Mouse (Mus musculus): ENCODE measurements at regions not wholly inside any gene's neighbourhood (a gene's known extent, or its start where the extent isn't known, plus 50 kb on each side); places are given as distances from the start of the nearest gene placed in this dataset.
A peak's percentile ranks its signal among the peaks of the same experiment; 100 is the strongest.
"Not testable (repeated sequence)": the region's sequence is repeated elsewhere in the genome, so short reads cannot be mapped to it uniquely, and the experiment has no call there.

DNA sequence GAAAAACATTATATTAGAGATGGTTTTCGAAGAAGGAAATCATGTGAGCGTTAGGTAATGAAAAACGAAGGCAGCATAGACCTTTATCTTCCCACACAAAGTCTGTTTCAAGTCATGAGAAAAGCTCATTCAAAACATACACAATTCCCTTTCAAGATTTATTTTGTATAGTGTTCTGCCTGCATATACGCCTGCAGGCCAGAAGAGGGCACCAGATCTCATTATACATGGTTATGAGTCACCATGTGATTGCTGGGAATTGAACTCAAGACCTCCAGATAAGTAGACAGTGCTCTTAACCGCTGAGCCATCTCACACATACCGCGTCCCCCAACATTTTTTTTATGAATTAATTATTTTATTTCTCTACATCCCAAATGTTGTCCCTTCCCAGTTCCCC is 578.3 kb upstream of the Ccdc54 start:
- DNase-seq (ENCODE audit: low spot score) = no peak

DNA sequence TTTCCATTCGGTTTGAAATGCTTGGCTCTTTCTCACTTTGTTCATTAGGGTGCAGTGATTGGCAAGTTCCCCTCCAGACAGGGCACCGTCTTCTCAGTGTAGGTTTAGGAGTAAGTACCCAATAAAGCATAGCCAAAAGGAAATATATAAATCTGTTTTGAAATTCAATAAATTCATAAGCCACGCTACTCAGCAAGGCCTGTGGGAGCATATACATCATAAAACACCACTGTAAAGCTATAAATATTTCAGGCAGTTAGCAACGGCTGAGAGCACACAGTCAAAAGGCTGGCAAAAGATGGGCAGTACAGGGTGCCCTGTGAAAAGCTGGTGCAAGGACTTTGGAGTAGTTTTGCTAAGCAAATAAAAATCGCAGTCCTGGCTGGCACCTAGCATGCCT is 569.8 kb upstream of the Ccdc54 start:
- DNase-seq (ENCODE audit: low spot score) = no peak

DNA sequence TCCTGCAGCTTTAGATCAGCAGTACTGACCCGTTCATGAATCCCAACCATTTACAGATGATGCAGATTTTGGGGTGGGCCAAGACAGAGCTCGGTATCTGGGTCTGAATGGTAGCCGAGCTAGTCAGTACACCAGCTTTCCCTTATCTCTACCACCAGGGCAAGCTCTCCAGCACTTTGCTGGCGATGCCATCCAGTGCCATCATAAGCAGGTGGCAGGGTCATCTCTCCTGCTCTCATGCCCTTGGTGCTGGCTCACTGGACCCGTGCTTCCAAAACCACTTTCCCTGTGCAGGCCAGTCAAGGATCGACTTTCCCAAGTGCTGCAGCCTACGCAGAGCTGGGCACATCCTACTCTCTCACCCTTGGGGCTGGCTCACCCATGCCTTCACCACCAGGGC is 547.6 kb upstream of the Ccdc54 start:
- no peak for DNase-seq (ENCODE audit: low spot score)

DNA sequence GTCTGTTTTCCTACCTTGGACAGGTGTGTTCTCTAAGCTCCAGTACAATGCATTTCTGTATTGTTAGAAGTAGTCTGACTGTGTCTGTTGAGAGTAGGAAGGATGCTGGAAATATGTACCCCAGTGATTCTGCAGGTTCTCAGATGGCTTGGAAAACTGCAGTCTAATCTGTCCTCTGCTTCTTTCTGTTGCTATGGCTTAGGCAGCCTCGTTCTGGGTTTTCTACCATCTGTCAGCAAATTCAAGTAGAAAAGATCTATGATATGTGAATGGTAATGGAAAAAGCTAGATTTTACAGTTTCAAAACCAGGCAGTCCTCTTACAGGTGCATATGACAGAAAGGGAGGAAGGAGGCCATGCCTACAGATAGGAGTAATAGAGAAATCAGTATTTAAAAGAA is 528.9 kb upstream of the Ccdc54 start:
- no peak for DNase-seq (ENCODE audit: low spot score)

DNA sequence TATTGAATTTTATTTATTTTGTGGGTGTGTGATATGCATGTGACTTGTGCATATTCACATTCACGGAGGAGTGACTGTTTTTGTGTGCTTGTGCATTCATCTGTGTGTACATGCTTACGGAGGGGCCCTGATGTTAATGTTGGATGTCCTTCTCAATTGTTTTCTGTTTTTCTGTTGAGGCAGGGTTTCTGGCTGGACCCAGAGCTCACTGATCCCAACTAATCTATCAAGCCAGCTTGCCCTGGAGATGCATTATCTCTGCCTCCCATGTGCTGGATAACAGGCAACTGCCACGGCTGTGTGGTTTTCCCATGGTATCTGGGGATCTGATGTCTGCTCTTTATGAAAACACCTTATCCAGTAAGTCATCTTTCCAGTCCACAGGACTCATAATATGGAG is 527.4 kb upstream of the Ccdc54 start:
- DNase-seq (ENCODE audit: low spot score) = peak; percentile 4

DNA sequence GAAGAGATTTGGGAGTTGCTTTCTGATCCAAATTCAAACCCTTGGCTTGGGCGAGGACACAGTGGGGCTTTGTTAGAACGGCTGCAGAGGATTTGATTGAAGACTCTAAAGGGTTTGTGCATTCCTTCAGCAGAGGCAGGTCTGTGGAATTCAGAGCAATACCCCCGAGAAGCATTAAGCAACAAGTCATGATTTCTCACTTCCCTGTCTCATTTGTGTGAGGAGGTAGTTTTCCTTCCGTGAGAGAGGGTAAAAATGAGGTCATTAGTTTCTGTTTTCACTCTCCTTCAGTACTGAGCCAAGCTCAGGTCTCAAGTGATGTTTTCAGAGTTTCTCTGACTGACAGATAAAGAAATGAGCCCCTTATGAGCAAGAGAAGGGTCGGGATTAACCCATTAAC is 526.9 kb upstream of the Ccdc54 start:
- no peak for DNase-seq (ENCODE audit: low spot score)

DNA sequence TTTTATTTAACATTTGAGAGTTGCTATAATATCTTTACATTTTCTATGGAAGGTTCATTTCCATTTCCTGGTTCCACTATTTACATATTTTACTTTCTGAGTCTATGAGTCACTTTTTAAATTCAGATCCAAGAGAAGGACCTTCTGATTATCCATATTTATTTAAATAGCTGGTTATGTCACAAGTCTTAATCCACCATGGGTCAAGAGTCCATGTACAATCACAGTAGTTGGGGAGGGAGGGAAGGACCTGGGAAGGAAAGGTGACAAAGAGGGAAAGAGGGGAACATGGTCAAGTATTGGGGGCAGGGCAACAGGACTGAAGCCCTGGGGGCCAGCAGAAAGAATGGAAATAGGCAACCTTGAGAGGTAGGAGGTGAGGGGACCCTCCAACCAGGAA is 518.9 kb upstream of the Ccdc54 start:
- no peak for DNase-seq (ENCODE audit: low spot score)

DNA sequence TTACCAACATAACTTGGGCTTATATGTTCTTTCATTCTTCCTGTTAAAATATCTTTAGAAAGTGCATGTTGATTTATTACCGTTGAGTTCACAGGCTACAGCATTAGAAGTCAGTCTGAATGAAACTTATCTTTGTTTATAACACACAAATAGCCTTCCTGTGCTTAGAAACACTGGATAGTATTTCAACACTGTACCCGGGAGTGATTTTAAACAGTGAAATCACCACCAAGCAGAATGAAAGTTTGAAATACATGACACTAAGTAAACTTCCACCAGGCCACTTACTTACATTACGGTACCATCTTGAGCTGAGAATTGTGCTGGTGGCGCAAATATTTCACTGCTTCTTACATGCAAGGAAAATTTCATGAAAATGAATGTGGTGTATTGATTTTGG is 516.5 kb upstream of the Ccdc54 start:
- DNase-seq (ENCODE audit: low spot score) = no peak

DNA sequence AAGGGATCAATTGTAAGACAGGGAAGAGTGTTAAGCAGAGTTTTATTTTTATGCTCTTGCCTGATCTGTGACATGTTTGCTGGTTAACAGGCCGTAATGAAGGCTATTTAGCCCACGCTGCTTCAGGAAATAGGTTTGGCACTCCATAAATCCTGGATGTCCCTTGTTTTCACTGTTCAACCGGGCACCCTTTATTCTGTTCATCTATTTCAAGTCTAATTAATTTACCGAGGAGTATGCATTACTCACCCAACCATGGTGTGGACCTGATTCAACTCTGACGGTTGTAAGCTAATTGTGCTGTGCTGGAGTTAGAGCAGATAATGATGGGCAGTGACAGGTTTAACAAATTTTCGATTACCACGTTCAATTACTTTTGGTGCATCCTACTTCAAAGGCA is 495.6 kb upstream of the Ccdc54 start:
- DNase-seq (ENCODE audit: low spot score) = no peak

DNA sequence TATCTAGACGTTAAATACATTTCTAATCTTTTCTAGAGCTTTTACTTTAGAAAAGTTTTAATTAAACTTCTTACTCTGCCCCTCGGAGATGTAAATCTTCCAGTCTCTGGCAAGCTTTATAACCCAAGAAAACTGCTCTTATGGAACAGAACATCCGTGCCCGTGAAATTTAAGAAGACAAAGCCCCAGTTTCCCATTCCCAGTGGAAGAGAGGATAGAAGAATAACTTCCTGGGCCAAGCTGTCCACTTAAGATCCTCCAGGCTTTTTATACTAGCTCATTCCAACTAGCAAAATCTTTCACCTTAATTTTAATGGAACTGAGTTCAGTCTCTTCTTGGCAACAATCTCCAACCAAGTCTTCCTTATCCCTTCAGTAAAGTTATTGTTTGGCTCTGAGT is 489.2 kb upstream of the Ccdc54 start:
- no peak for DNase-seq (ENCODE audit: low spot score)

DNA sequence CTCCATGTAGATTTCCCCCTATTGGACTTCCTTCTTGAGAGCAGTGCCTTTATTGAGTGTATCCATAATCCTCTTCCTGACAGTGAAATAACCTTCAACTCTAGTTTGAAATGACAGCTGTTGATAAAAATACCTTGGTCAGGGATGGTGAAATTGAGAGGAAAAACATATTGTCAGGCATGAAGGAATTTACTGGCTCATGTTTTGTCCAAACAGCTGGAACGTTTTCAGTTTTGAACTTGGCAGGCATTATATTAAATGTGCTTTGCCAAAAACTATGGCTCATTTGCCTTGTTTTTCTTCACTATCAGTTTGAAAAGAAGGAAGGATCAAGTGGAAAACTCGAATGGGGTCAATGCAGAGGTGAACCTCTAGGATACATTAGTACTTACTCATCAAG is 457.7 kb upstream of the Ccdc54 start:
- DNase-seq (ENCODE audit: low spot score) = no peak

DNA sequence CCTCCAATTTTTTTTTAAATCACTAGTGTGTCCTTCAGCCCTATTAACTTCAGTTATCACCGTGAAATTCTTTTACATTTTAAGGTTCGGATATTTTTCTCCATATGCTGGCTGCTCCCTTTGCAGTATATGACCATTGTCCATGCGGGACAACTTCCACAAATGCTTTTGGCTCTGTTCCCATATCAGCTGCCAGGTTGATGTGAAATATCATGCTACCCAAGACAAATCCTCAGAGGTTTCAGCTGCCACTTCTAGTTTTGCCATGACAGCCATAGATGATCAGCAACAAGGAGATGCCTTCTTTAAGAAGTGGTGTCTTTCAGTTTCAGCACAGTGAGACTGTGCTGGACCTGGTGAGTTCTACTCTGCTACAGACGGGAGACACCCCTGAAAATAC is 457.2 kb upstream of the Ccdc54 start:
- DNase-seq (ENCODE audit: low spot score) = no peak

DNA sequence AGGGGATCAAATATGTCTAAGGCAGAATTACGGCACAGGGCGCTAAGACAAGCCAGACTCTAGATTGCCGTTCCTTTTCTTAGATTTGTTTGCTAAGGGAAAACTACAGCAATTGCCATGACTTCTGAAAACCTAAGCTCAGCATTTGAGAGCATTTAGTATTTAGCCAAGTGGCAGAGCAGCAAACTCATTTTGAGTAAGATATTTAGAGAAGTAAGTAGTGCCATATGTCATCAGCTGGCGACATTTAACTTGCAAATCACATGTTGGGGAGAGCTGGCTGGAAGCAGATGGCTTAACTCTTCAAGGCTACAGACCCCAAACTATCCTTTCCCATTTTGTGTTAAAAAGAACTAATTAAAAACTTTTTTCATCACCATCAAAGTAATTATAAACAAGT is 450.4 kb upstream of the Ccdc54 start:
- DNase-seq (ENCODE audit: low spot score) = no peak

DNA sequence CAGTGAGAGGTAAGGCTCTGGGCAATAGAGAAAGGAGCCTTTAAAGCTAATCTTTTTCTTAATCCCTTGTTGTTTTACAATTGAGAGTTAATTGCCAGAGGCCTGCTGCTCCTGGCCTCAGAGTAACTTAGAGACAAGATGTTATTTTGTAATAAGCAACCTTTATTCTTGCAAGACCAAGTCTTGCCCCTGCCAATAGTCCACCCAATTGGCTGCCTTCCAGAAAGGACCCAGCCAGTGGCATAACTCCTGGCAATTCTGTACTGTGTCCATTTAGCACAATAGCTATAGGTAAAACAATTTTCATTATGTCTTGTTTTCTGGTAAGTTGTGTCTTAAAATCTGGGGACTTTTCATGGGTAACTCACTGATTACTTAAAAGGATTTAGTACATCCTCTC is 411.9 kb upstream of the Ccdc54 start:
- no peak for DNase-seq (ENCODE audit: low spot score)

DNA sequence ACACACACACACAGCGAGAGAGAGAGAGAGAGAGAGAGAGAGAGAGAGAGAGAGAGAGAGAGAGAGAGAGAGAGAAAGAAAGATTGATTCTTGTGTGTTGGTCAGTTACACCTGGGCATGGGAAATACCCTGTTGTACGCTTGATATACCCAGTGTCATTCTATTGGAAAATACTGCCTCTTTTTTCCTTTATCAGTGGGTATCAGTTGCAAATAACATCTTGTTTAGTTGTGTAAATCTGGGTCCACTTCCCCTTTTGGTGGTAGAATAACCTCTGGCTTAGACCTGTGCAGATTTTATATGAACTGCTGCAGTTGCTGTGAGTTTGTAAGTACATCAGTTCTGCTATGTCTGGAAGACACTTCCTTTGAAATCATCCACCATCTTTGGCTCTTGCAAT is 373.4 kb upstream of the Ccdc54 start:
- DNase-seq (ENCODE audit: low spot score) = no peak

DNA sequence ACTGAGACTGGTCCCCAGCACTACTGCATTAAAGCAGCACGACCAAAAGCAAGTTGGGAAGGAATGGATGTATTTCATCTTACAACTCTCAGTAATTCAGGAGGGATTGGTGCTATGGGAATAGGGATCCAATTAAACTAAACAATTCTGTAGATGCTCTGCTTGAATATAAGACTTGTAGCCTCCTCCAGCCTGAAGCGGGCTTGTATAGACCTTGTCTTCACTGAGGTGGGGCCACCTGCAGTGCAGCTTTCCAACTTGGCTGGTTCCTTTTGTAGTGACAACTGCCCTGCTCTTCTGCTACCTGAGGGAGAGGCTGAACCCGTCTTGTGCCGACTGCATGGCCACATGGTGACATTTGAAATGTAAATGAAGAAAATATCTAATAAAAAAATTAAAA is 353.1 kb upstream of the Ccdc54 start:
- DNase-seq (ENCODE audit: low spot score) = no peak

DNA sequence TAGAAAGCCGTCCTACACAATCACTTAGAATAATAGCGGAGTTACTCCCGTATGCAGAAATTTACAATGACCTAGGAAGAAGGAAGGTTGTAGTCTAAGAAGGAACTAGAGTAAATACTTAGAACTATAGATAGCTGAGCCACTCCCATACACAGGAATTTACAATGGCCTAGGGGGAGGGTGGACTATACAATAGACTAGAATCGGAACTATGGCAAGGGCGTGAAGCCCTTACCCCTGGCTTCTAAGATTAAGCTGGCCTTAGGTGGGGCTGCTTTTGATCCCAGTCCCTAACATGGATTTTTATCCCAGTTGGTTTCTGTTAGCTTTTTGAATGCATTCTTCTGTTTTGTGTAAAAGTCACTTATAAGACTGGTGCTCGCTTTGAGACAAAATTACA is 352.6 kb upstream of the Ccdc54 start:
- DNase-seq (ENCODE audit: low spot score) = not testable (repeated sequence)

DNA sequence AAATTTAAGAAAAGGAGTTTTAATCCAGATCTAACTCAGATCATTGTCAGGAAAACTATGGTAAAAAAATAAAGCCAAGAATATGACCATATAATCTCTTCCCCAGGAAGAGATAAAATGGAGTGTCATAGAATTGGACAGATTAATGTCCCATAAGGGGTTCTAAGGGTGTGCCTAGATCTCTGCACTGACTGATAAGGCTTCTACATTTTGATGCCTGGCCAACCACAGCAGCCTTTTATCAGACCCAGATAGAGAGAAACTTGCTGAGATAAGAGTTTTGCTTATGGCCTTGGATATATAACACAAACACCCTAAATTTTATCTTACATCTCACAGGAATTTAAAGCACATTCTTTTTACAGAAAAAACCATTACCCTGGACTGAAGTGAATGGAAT is 351.3 kb upstream of the Ccdc54 start:
- DNase-seq (ENCODE audit: low spot score) = no peak

DNA sequence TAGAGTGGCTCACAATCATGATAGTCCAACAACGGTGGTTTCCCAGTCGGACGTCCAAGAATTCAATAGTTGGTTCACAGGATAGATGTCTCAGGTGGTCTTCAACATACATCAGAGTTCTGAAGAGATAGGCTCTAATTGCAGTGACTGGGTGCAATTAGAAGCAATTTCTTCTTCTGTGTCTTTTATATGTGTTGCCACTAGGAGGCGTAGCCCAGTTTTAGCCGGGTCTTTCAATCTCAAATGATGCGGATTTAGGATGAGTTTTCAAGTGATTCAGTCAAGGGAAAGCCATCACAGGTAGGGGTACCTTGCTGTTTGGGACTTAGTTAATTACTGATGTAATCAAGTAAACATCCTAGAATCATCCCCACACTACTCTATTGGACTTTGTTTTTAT is 348.4 kb upstream of the Ccdc54 start:
- no peak for DNase-seq (ENCODE audit: low spot score)

DNA sequence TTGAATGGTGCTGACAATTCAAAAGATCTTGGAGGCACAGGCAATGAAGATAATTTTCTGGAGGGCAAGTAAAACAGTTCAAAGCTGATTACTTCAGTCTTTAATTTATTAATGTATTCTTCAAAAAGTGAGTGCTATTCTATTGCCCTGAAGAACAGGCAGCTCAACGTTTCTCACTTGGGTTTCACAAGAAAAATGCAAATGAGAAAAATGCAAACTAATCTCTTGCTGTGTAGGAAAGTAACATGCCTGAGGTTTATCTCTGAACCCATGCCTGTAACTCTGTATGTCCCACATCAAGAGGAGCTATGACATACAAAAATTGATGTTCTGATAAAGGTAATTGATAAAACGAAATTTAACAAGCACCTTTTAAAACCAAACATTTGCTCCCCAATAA is 316.8 kb upstream of the Ccdc54 start:
- no peak for DNase-seq (ENCODE audit: low spot score)

DNA sequence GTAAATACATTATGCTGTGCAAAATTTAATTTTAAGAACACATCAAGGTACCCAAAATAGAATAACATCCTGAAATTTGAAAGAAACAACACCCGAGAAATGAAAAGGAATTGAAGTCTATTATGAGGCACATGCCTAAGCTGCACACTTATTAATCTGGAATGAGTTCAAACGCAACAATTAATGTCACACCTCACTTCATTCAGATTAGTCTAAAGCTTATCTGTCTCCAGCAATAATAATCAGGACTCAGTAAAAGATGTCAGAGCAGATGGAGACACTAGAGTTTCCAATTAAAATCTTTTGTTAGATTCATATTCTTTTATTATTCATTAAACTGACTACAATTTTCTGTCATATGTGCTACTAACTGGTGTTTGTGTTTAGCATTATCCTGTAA is 308.2 kb upstream of the Ccdc54 start:
- no peak for DNase-seq (ENCODE audit: low spot score)

DNA sequence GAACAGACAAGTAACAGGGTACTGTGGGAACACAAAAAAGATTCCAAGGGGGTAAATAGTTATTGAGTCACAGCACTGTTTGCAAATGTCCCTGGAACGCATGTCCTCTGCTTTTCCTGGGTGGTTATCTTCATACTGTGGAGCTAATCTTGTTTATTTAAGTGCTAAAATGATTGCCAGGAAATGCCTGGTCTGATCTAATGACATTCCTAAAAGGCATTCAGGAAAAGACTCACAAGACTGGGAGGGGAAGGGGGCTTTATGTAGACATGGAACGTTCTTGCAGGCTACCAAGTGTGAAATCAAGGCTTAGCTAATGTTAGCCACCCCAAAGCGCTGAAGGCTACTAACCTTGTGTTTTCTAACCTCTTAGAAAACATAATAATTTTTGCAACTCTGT is 287.0 kb upstream of the Ccdc54 start:
- DNase-seq (ENCODE audit: low spot score) = no peak

DNA sequence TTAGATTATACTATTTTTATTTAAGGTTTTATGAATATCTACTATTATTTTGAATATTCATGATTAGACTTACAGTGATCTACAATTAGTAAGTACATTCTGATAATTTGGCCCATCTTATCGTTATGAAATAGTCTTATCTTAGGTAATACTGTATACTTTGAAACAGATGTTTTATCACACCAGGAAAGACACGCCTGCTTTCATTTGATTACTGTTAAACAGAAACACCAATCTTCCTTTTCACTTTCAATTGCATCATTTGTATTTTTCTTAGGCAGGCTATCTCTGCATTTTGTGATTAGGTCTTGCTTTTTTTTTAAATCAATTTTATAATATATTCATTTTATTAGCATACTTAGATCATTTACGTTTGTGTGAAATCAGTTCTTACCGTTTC is 280.4 kb upstream of the Ccdc54 start:
- no peak for DNase-seq (ENCODE audit: low spot score)

DNA sequence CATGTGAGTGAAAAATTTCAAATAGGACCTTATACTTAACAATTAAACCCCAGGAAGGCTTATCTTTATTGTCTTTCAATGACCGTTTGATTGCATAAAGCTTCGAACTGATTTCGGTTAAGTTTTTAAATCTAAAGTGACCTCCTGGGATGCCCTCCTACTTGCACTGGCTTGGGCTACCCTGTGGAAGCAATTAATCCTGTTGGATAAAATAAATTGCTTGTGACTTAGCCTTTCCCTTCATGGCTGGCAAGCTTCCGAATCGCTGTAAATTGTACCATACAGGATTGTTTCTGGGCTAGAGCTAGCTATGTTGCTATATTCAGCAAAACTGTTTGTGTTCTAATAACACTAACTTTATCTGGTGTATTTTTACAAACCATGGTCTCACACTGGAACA is 272.6 kb upstream of the Ccdc54 start:
- DNase-seq (ENCODE audit: low spot score) = no peak

DNA sequence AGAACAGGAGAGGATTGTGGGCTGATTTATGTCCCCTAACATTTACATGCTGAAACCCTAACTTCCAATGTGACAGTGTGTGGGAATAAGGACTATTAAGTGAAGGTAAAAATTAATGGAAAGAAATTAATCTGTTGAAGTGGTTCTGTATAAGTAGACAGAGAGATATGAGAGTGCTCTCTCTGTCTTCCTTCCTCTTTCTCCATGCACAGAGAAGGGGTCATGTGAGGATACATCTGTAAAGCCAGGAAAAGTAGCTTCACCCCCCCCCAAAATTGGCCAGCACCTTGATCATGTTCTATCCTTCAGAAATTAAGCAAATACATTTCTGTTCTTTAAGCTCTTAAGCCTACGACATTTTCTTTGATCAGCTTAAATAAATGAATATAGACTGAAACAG is 268.6 kb upstream of the Ccdc54 start:
- DNase-seq (ENCODE audit: low spot score) = no peak

DNA sequence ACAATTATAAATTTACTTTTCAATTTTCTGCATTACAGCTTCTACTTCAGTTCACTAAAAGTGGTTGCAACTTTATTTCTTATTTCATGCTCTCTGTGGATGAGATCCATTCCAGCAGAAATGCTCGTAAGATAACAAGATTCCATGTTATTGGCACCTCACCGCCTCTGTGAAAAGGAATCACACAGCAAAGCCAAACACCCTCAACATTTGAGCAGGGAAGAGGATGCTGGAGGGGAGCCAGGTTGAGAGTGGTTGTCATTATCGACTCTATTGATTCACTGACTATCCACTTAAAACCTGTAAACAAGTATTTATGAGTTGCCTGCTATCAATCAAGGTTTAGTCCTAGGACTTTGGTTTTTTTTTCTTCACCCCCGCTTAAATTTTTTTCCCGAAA is 261.1 kb upstream of the Ccdc54 start:
- no peak for DNase-seq (ENCODE audit: low spot score)

Measured in c-Kit-positive CD71-positive TER-119-positive erythroid progenitor cells, embryonic 14.5 days (primary cell).